Mouse (Mus musculus): Measurements from ENCODE around the gene Otof.

GRCm38 (mm10) chr5:30382876-30383275 is 78.9 kb downstream of the Otof start:
- TF ChIP-seq POLR2A (IDR thresholded peaks at IDR 0.05; ENCODE audit: insufficient read depth, low read depth, low read length) (no peak), CTCF (IDR thresholded peaks at IDR 0.05) (no peak), EP300 (IDR thresholded peaks at IDR 0.05; ENCODE audit: insufficient read depth, low read depth, low read length) (no peak)
